Mouse (Mus musculus) testis, adult 2 months (tissue): Measurements from ENCODE around the gene Syne2. TPM values are rescaled to one million over a fixed set of nuclear protein-coding genes. Genes with fewer than 3 reads are reported as not detected.
"Not testable (repeated sequence)": the region's sequence is repeated elsewhere in the genome, so short reads cannot be mapped to it uniquely, and the experiment has no call there.

Source experiments
- H3K27ac ChIP-seq: fragments of 200-500 bp; 2 replicates; pipeline ENCODE4 v1.5.1; 2012; ENCODE audit warnings: low read depth, low read length; ENCODE audit not compliant: control insufficient read depth, insufficient read depth
- H3K27me3 ChIP-seq: fragments of 200-500 bp; 2 replicates; pipeline ENCODE4 v1.6.1; 2012; ENCODE audit warnings: mild to moderate bottlenecking, low read length, moderate library complexity; ENCODE audit not compliant: control insufficient read depth, insufficient read depth
- H3K36me3 ChIP-seq: fragments of 200-500 bp; 2 replicates; pipeline ENCODE4 v1.6.1; 2012; ENCODE audit warnings: mild to moderate bottlenecking, low read length; ENCODE audit not compliant: control insufficient read depth, insufficient read depth
- H3K4me1 ChIP-seq: fragments of 200-500 bp; 2 replicates; pipeline ENCODE4 v1.6.1; 2012; ENCODE audit warnings: low read length; ENCODE audit not compliant: control insufficient read depth, insufficient read depth
- H3K4me3 ChIP-seq: fragments of 200-500 bp; 2 replicates; pipeline ENCODE4 v1.5.1; 2012; ENCODE audit warnings: low read depth, mild to moderate bottlenecking, low read length, moderate library complexity, mixed read lengths; ENCODE audit not compliant: control insufficient read depth
- CTCF ChIP-seq: fragments of 200-500 bp; IDR thresholded peaks from 2 replicates; pipeline ENCODE4 v1.5.1; 2012; ENCODE audit warnings: low read depth, mild to moderate bottlenecking, inconsistent platforms, low read length, moderate library complexity; ENCODE audit not compliant: control insufficient read depth, insufficient read depth, insufficient replicate concordance
- POLR2A ChIP-seq: fragments of 200-500 bp; IDR thresholded peaks from 2 replicates; pipeline ENCODE4 v1.6.1; 2012; ENCODE audit warnings: low read depth, mild to moderate bottlenecking, inconsistent platforms, low read length, moderate library complexity; ENCODE audit not compliant: control insufficient read depth
- polyA plus RNA-seq: library from polyadenylated mRNA; depleted of rRNA; stranded (reverse); fragments of >200 nt; gene quantifications from 2 replicates; pipeline ENCODE4 v1.2.3, GENCODE M21; 2012; rRNA removed

The Syne2 gene
- polyA plus RNA-seq, 1 experiment: 35.5 TPM

DNA sequence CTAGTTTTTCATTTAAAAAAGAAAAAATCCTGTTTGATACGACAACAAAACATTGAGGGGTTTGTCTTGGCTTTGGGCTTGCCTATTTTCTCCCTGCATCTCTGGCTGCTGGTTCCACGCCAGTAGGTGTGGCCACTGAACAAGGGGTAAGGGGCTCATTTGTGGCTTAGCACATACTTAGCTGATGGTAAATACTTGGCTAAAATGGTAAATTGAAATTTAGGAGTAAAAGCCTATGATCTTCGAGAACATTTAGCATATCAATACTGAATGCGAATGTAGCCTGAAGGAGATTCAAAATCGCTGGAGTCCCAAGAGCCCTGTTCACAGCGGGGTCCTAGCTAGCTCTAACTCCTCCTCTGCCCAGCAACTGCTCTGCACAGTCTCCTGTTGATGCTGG, 318.8 kb downstream of the Syne2 start:
- H3K36me3 ChIP-seq: no peaks in the 10 kb centered on the region
- H3K27me3 ChIP-seq: no peaks in the 10 kb centered on the region
- TF ChIP-seq CTCF: no peak
- no peak for TF ChIP-seq POLR2A
- no peak overlapping the region for H3K4me3 ChIP-seq
- no peaks in the 10 kb centered on the region for H3K4me1 ChIP-seq
- H3K27ac ChIP-seq: no peak overlapping the region

DNA sequence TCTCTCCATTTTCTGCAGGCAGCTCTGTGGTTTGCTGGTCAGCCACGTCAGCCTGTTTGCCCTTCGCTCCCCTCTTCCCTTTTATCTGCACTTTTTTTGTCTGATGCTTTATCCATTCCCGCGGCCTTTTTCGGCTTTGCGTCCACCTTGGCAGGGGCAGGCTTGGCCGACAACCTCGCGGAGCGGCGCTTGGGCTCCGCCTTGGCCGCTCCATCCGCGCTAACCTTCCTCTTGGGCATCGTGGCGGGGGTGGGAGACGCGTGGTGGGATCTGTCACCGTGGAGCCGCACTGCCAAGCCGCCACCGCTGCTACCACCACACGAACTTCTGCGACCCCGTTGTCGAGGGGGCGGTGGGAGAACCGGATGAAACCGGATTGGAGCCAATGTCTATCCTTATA, 334.5 kb downstream of the Syne2 start:
- H3K27me3 ChIP-seq, H3K27ac ChIP-seq, H3K4me1 ChIP-seq, H3K36me3 ChIP-seq: not testable (repeated sequence)
- H3K4me3 ChIP-seq: peak overlapping the region; percentile 36

Other genes with a start within 250 kb of the Syne2 start
- 74.8 and 93.9 TPM in 2 replicates for gene Ppp2r5e, start 221.9 kb upstream of the Syne2 start, polyA plus RNA-seq
- 1.1 and 1.4 TPM in 2 replicates for gene Wdr89, start 148.6 kb upstream of the Syne2 start, polyA plus RNA-seq
- gene Sgpp1, start 82.4 kb upstream of the Syne2 start, polyA plus RNA-seq: 20.0 and 20.8 TPM in 2 replicates